Mouse (Mus musculus) urinary bladder, postnatal 25 days (tissue): ENCODE measurements around the gene Usp21.
"Not testable (repeated sequence)": the region's sequence is repeated elsewhere in the genome, so short reads cannot be mapped to it uniquely, and the experiment has no call there.

ENCODE experiments used
- DNase-seq: peaks from one replicate; pipeline ENCODE4 v3.0.0; 2022; ENCODE audit warnings: low spot score

Gene Usp21

GRCm38 (mm10) chr1:171241952-171242351, 45.8 kb downstream of the Usp21 start:
- not testable (repeated sequence) for DNase-seq

GRCm38 (mm10) chr1:171240911-171241310, 46.9 kb downstream of the Usp21 start:
- DNase-seq, result no peak

- DNase-seq, result no peak
Measured at GRCm38 (mm10) chr1:171239992-171240744, 47.6 kb downstream of the Usp21 start.

GRCm38 (mm10) chr1:171238463-171238862, 49.3 kb downstream of the Usp21 start:
- peak; percentile 55 for DNase-seq

- no peak for DNase-seq
Measured at GRCm38 (mm10) chr1:171237438-171237837, 50.4 kb downstream of the Usp21 start.

GRCm38 (mm10) chr1:171235791-171236190, 52.0 kb downstream of the Usp21 start:
- DNase-seq, result no peak

GRCm38 (mm10) chr1:171234538-171234937, 53.3 kb downstream of the Usp21 start:
- no peak for DNase-seq

- no peak for DNase-seq
Measured at GRCm38 (mm10) chr1:171234126-171234525, 53.7 kb downstream of the Usp21 start, which contains the start of gene Fcer1g. Gene Fcer1g, minus strand, starts transcription at chr1:171234365.

- no peak for DNase-seq
Measured at GRCm38 (mm10) chr1:171232800-171233730, 54.7 kb downstream of the Usp21 start.

- no peak for DNase-seq
Measured at GRCm38 (mm10) chr1:171232348-171232747, 55.4 kb downstream of the Usp21 start.
